Mouse (Mus musculus) Patski (cell line): ENCODE results near the gene Armc9. TPM values are rescaled to one million over a fixed set of nuclear protein-coding genes. Genes with fewer than 3 reads are reported as not detected.

Source experiments
- ATAC-seq: fragments of 100-300 bp; one replicate; pipeline ENCODE4 v1.8.0; 2021
- CTCF ChIA-PET: fragments of 350-600 bp; sonication (Branson Sonifier 250); formaldehyde crosslinking; loops from one replicate; lab custom pipeline; 2022; ENCODE audit warnings: inconsistent platforms; lab: Charles Lee
- POLR2A ChIA-PET: fragments of 350-600 bp; sonication (Branson Sonifier 250); formaldehyde crosslinking; loops from one replicate; lab custom pipeline; 2022; ENCODE audit warnings: antibody characterized with exemption, inconsistent platforms; lab: Charles Lee
- DNase-seq: peaks from one replicate; pipeline ENCODE4 v3.0.0-alpha.2; 2011; ENCODE audit warnings: low read depth, low spot score
- H3K27me3 ChIP-seq: fragments of 371-371 bp; one replicate; pipeline ENCODE4 v1.5.1; 2021
- CTCF ChIP-seq: fragments of 100-300 bp; IDR thresholded peaks from one replicate; pipeline ENCODE4 v1.5.1; 2021
- in situ Hi-C: fragments of 300-500 bp; cut with MboI; formaldehyde crosslinking; loops from 3 replicates; pipeline ENCODE4 v1.11.1; 2018; ENCODE audit warnings: low pct_unique_long_range_greater_than_20kb, mixed read lengths
- polyA plus RNA-seq: library from polyadenylated mRNA; unstranded; gene quantifications from one replicate; pipeline ENCODE4 v1.2.3, GENCODE M21; 2021

Armc9 gene
- polyA plus RNA-seq, 1 experiment from 2014 or later, result 34.2 TPM

- no peak for ATAC-seq
Measured at GRCm38 (mm10) chr1:86188271-86188670, 33.7 kb downstream of the Armc9 start.

GRCm38 (mm10) chr1:86189034-86189702, 34.6 kb downstream of the Armc9 start:
- in situ Hi-C loops, result no loop called here
- DNase-seq (no peak), ATAC-seq (no peak)
- no peak for TF ChIP-seq CTCF
- no peaks in the 10 kb centered on the region for H3K27me3 ChIP-seq
- POLR2A ChIA-PET, result no interaction called here
- CTCF ChIA-PET, result interaction anchor here (1.3 kb wide), 1 partner anchor 152 kb away, joined by 4 read pairs; no protein-coding TSS in a partner anchor

More at GRCm38 (mm10) chr1:86188271-86188670, 33.7 kb downstream of the Armc9 start:
- no peak for TF ChIP-seq CTCF
- H3K27me3 ChIP-seq, result no peaks in the 10 kb centered on the region
- in situ Hi-C loops, result no loop called here
- DNase-seq, result no peak
- POLR2A ChIA-PET, result no interaction called here
- CTCF ChIA-PET, result interaction anchor here (1.3 kb wide), 1 partner anchor 153 kb away, joined by 4 read pairs; no protein-coding TSS in a partner anchor

GRCm38 (mm10) chr1:86190843-86191242, 36.3 kb downstream of the Armc9 start:
- ChIA-PET POLR2A (no interaction called here), CTCF (no interaction called here)
- in situ Hi-C loops, result no loop called here
- no peak for ATAC-seq
- TF ChIP-seq CTCF, result no peak
- no peaks in the 10 kb centered on the region for H3K27me3 ChIP-seq
- DNase-seq, result no peak

GRCm38 (mm10) chr1:86194044-86194443, 39.5 kb downstream of the Armc9 start:
- POLR2A ChIA-PET, result interaction anchor here (0.6 kb wide), 1 partner anchor 122 kb away, joined by 3 read pairs; no protein-coding TSS in a partner anchor
- no peak for ATAC-seq
- TF ChIP-seq CTCF, result no peak
- no peak for DNase-seq
- CTCF ChIA-PET, result no interaction called here
- no peaks in the 10 kb centered on the region for H3K27me3 ChIP-seq
- in situ Hi-C loops, result no loop called here

- no peak for TF ChIP-seq CTCF
- POLR2A ChIA-PET, result no interaction called here
- in situ Hi-C loops, result no loop called here
- CTCF ChIA-PET, result interaction anchor here (2.2 kb wide), 1 partner anchor 19 kb away, joined by 9 read pairs; no protein-coding TSS in a partner anchor
- no peak for DNase-seq
- ATAC-seq, result no peak
- H3K27me3 ChIP-seq, result no peaks in the 10 kb centered on the region
Measured at GRCm38 (mm10) chr1:86198276-86198675, 43.7 kb downstream of the Armc9 start.

GRCm38 (mm10) chr1:86199026-86199425, 44.4 kb downstream of the Armc9 start:
- ATAC-seq, result no peak
- ChIA-PET CTCF (interaction anchor here (1.1 kb wide), 1 partner anchor 33 kb away, joined by 3 read pairs; no protein-coding TSS in a partner anchor), POLR2A (no interaction called here)
- no peak for DNase-seq
- no peaks in the 10 kb centered on the region for H3K27me3 ChIP-seq
- in situ Hi-C loops, result no loop called here
- TF ChIP-seq CTCF, result no peak

- no peak for TF ChIP-seq CTCF
- ATAC-seq (no peak), DNase-seq (no peak)
- no peaks in the 10 kb centered on the region for H3K27me3 ChIP-seq
- in situ Hi-C loops, result no loop called here
- ChIA-PET CTCF (interaction anchor here (1.3 kb wide), 1 partner anchor 8 kb away, joined by 5 read pairs; no protein-coding TSS in a partner anchor), POLR2A (interaction anchor here (0.6 kb wide), 1 partner anchor 554 kb away, joined by 3 read pairs; no protein-coding TSS in a partner anchor)
Measured at GRCm38 (mm10) chr1:86201312-86201711, 46.7 kb downstream of the Armc9 start.

- in situ Hi-C loops, result no loop called here
- CTCF ChIA-PET, result interaction anchor here (0.8 kb wide), 1 partner anchor 13 kb away, joined by 3 read pairs; no protein-coding TSS in a partner anchor
- TF ChIP-seq CTCF, result no peak
- H3K27me3 ChIP-seq, result no peaks in the 10 kb centered on the region
- DNase-seq (no peak), ATAC-seq (no peak)
- POLR2A ChIA-PET, result no interaction called here
Measured at GRCm38 (mm10) chr1:86202617-86203219, 48.1 kb downstream of the Armc9 start.

- no peaks in the 10 kb centered on the region for H3K27me3 ChIP-seq
- in situ Hi-C loops, result no loop called here
- POLR2A ChIA-PET, result no interaction called here
- no peak for ATAC-seq
- CTCF ChIA-PET, result interaction anchor here (1.0 to 1.9 kb wide), 3 partner anchors 27 to 33 kb away, joined by 3 to 4 read pairs (median 3); no protein-coding TSS in a partner anchor
- TF ChIP-seq CTCF, result no peak
- DNase-seq, result no peak
Measured at GRCm38 (mm10) chr1:86210676-86211075, 56.1 kb downstream of the Armc9 start.

GRCm38 (mm10) chr1:86211498-86211897, 56.9 kb downstream of the Armc9 start:
- no peak for TF ChIP-seq CTCF
- POLR2A ChIA-PET, result no interaction called here
- H3K27me3 ChIP-seq, result no peaks in the 10 kb centered on the region
- DNase-seq, result no peak
- in situ Hi-C loops, result no loop called here
- no peak for ATAC-seq
- CTCF ChIA-PET, result interaction anchor here (1.0 to 1.9 kb wide), 5 partner anchors 27 to 33 kb away, joined by 3 to 4 read pairs (median 3); no protein-coding TSS in a partner anchor
